Mouse (Mus musculus) erythroblast, embryonic 14.5 days (primary cell): ENCODE results near the gene Ppa2. TPM values are rescaled to one million over a fixed set of nuclear protein-coding genes. Genes with fewer than 3 reads are reported as not detected.

ENCODE experiments used
- H3K27me3 ChIP-seq: 2 replicates; pipeline ENCODE4 v1.6.1; 2012; ENCODE audit warnings: inconsistent platforms; ENCODE audit not compliant: control insufficient read depth
- H3K36me3 ChIP-seq: 2 replicates; pipeline ENCODE4 v1.6.1; 2012; ENCODE audit warnings: mild to moderate bottlenecking, inconsistent platforms; ENCODE audit not compliant: control insufficient read depth
- H3K4me1 ChIP-seq: 2 replicates; pipeline ENCODE4 v1.6.1; 2012; ENCODE audit warnings: inconsistent platforms; ENCODE audit not compliant: control insufficient read depth
- H3K4me3 ChIP-seq: replicated peaks from 2 replicates; pipeline ENCODE3; 2012; ENCODE audit warnings: moderate library complexity, mild to moderate bottlenecking, inconsistent platforms
- H3K9me3 ChIP-seq: 2 replicates; pipeline ENCODE4 v1.6.1; 2012; ENCODE audit warnings: low read length, inconsistent platforms, mixed read lengths; ENCODE audit not compliant: control insufficient read depth
- GATA1 ChIP-seq: IDR thresholded peaks from 2 replicates; pipeline ENCODE4 v1.6.1; 2012; ENCODE audit warnings: low read length, inconsistent platforms, mixed read lengths
- TAL1 ChIP-seq: IDR thresholded peaks from 3 replicates; pipeline ENCODE4 v1.6.1; 2012; ENCODE audit warnings: low read length, inconsistent platforms, mixed read lengths
- polyA plus RNA-seq: library from polyadenylated mRNA; stranded (reverse); fragments of >175 nt; gene quantifications from 2 replicates; pipeline ENCODE4 v1.2.3, GENCODE M21; 2012

The Ppa2 gene
- polyA plus RNA-seq, 1 experiment = 1.5 TPM

GRCm38 (mm10) chr3:133364138-133364537 is 54.2 kb downstream of the Ppa2 start:
- H3K36me3 ChIP-seq = peaks cover 2% of the 10 kb centered on the region; the same call in 1 of the 2 replicates
- H3K9me3 ChIP-seq = no peaks in the 10 kb centered on the region
- no peak overlapping the region for H3K4me3 ChIP-seq
- H3K4me1 ChIP-seq = no peaks in the 10 kb centered on the region
- TF ChIP-seq GATA1 = no peak
- no peak for TF ChIP-seq TAL1
- H3K27me3 ChIP-seq = no peaks in the 10 kb centered on the region

GRCm38 (mm10) chr3:133366096-133366495 is 56.2 kb downstream of the Ppa2 start:
- TF ChIP-seq GATA1 (no peak), TAL1 (no peak)
- H3K9me3 ChIP-seq = no peaks in the 10 kb centered on the region
- H3K4me3 ChIP-seq = no peak overlapping the region
- no peaks in the 10 kb centered on the region for H3K27me3 ChIP-seq
- peaks cover 4% of the 10 kb centered on the region; the same call in 1 of the 2 replicates for H3K36me3 ChIP-seq
- H3K4me1 ChIP-seq = no peaks in the 10 kb centered on the region

GRCm38 (mm10) chr3:133378174-133378573 is 68.3 kb downstream of the Ppa2 start:
- Histone ChIP-seq H3K9me3 (no peaks in the 10 kb centered on the region), H3K4me3 (no peak overlapping the region), H3K27me3 (no peaks in the 10 kb centered on the region), H3K36me3 (peaks cover 3% of the 10 kb centered on the region; the same call in 1 of the 2 replicates), H3K4me1 (no peaks in the 10 kb centered on the region)
- TF ChIP-seq TAL1 (no peak), GATA1 (no peak)

- no peaks in the 10 kb centered on the region for H3K9me3 ChIP-seq
- TF ChIP-seq TAL1 = no peak
- TF ChIP-seq GATA1 = no peak
- H3K4me1 ChIP-seq = no peaks in the 10 kb centered on the region
- no peaks in the 10 kb centered on the region for H3K27me3 ChIP-seq
- peaks cover 3% of the 10 kb centered on the region; the same call in 1 of the 2 replicates for H3K36me3 ChIP-seq
- no peak overlapping the region for H3K4me3 ChIP-seq
Observed at GRCm38 (mm10) chr3:133379997-133380396, 70.1 kb downstream of the Ppa2 start.

GRCm38 (mm10) chr3:133381519-133381918 is 71.6 kb downstream of the Ppa2 start:
- no peak overlapping the region for H3K4me3 ChIP-seq
- H3K4me1 ChIP-seq = no peaks in the 10 kb centered on the region
- H3K36me3 ChIP-seq = peaks cover 3% of the 10 kb centered on the region; the same call in 1 of the 2 replicates
- no peaks in the 10 kb centered on the region for H3K27me3 ChIP-seq
- H3K9me3 ChIP-seq = no peaks in the 10 kb centered on the region
- TF ChIP-seq TAL1 (no peak), GATA1 (no peak)

GRCm38 (mm10) chr3:133382147-133382546 is 72.2 kb downstream of the Ppa2 start:
- H3K36me3 ChIP-seq = peaks cover 3% of the 10 kb centered on the region; the same call in 1 of the 2 replicates
- TF ChIP-seq TAL1 (no peak), GATA1 (no peak)
- no peaks in the 10 kb centered on the region for H3K27me3 ChIP-seq
- H3K9me3 ChIP-seq = no peaks in the 10 kb centered on the region
- H3K4me1 ChIP-seq = no peaks in the 10 kb centered on the region
- H3K4me3 ChIP-seq = no peak overlapping the region

GRCm38 (mm10) chr3:133384164-133384708 is 74.3 kb downstream of the Ppa2 start:
- TF ChIP-seq TAL1 (no peak), GATA1 (no peak)
- Histone ChIP-seq H3K4me1 (no peaks in the 10 kb centered on the region), H3K4me3 (no peak overlapping the region), H3K9me3 (no peaks in the 10 kb centered on the region), H3K36me3 (no peaks in the 10 kb centered on the region), H3K27me3 (no peaks in the 10 kb centered on the region)

- H3K4me3 ChIP-seq = no peak overlapping the region
- H3K27me3 ChIP-seq = no peaks in the 10 kb centered on the region
- H3K36me3 ChIP-seq = no peaks in the 10 kb centered on the region
- H3K9me3 ChIP-seq = peaks cover 2% of the 10 kb centered on the region; the same call in 1 of the 2 replicates
- TF ChIP-seq GATA1 (no peak), TAL1 (no peak)
- H3K4me1 ChIP-seq = no peaks in the 10 kb centered on the region
Observed at GRCm38 (mm10) chr3:133387283-133387682, 77.4 kb downstream of the Ppa2 start.

GRCm38 (mm10) chr3:133389803-133390387 is 80.0 kb downstream of the Ppa2 start:
- H3K9me3 ChIP-seq = peaks cover 2% of the 10 kb centered on the region; the same call in 1 of the 2 replicates
- TF ChIP-seq TAL1 (no peak), GATA1 (no peak)

More at GRCm38 (mm10) chr3:133389803-133390387, 80.0 kb downstream of the Ppa2 start:
- H3K4me3 ChIP-seq = no peak overlapping the region
- no peaks in the 10 kb centered on the region for H3K36me3 ChIP-seq
- no peaks in the 10 kb centered on the region for H3K4me1 ChIP-seq
- no peaks in the 10 kb centered on the region for H3K27me3 ChIP-seq
